Mouse (Mus musculus) forebrain, embryonic 15.5 days (tissue): Measurements from ENCODE around the gene Arid5a. TPM values are rescaled to one million over a fixed set of nuclear protein-coding genes. Genes with fewer than 3 reads are reported as not detected.
A peak's percentile ranks its signal among the peaks of the same experiment; 100 is the strongest.

Experiments
- ATAC-seq: fragments of 200-750 bp; cut with Nextera tagmentation; replicated peaks from 2 replicates; pipeline ENCODE4 v1.8.0; 2017; ENCODE audit warnings: mild to moderate bottlenecking, moderate TSS enrichment, moderate library complexity
- H3K27ac ChIP-seq: fragments of 300-500 bp; sonication (generic); replicated peaks from 2 replicates; pipeline ENCODE4 v1.5.1; 2015; ENCODE audit warnings: mild to moderate bottlenecking, inconsistent platforms
- H3K27me3 ChIP-seq: fragments of 300-500 bp; sonication (generic); 2 replicates; pipeline ENCODE4 v1.6.1; 2015; ENCODE audit warnings: inconsistent platforms
- H3K36me3 ChIP-seq: fragments of 300-500 bp; sonication (generic); 2 replicates; pipeline ENCODE4 v1.6.1; 2015; ENCODE audit warnings: mild to moderate bottlenecking, inconsistent platforms
- H3K4me1 ChIP-seq: fragments of 300-500 bp; sonication (generic); 2 replicates; pipeline ENCODE4 v1.6.1; 2015; ENCODE audit warnings: inconsistent platforms
- H3K4me2 ChIP-seq: fragments of 300-500 bp; sonication (generic); replicated peaks from 2 replicates; pipeline ENCODE4 v1.6.1; 2015; ENCODE audit warnings: mild to moderate bottlenecking, inconsistent platforms
- H3K4me3 ChIP-seq: fragments of 300-500 bp; sonication (generic); 2 replicates; pipeline ENCODE4 v1.5.1; 2015; ENCODE audit warnings: mild to moderate bottlenecking, inconsistent platforms
- H3K9ac ChIP-seq: fragments of 300-500 bp; sonication (generic); replicated peaks from 2 replicates; pipeline ENCODE4 v1.6.1; 2015; ENCODE audit warnings: mild to moderate bottlenecking, inconsistent platforms
- H3K9me3 ChIP-seq: fragments of 300-500 bp; sonication (generic); 2 replicates; pipeline ENCODE4 v1.6.1; 2016; ENCODE audit warnings: inconsistent platforms
- WGBS: fragments of 180-500 bp; shearing (Covaris S2); methylation state at CpG from one replicate; pipeline ENCODE4 v1.1.7; 2015; ENCODE audit warnings: mixed read lengths; 5-methylcytosine and 5-hydroxymethylcytosine counted together
- microRNA-seq: library from miRNA; unstranded; fragments of <30 nt; microRNA quantifications from one replicate; pipeline ENCODE4, GENCODE M21; 2016
- polyA plus RNA-seq: library from polyadenylated mRNA; unstranded; fragments of >200 nt; fragmentation: Nextera tagmentation; extraction: Ambion mirVana; gene quantifications from 2 replicates; pipeline ENCODE4 v1.2.1, GENCODE M21; 2015

Gene Arid5a
- polyA plus RNA-seq, 1 experiment from 2014 or later = 3.6 TPM

GRCm38 (mm10) chr1:36352351-36352750 is 44.8 kb downstream of the Arid5a start:
- Histone ChIP-seq H3K27ac (no peak overlapping the region), H3K9me3 (no peaks in the 10 kb centered on the region), H3K27me3 (no peaks in the 10 kb centered on the region), H3K4me1 (no peaks in the 10 kb centered on the region), H3K4me2 (no peak overlapping the region), H3K9ac (no peak overlapping the region), H3K36me3 (peaks cover 89% of the 10 kb centered on the region), H3K4me3 (no peak overlapping the region)
- ATAC-seq = no peak
- 92% methylated on average over 4 of the region's 4 CpGs for WGBS

- Histone ChIP-seq H3K4me1 (no peaks in the 10 kb centered on the region), H3K4me3 (no peak overlapping the region), H3K27me3 (no peaks in the 10 kb centered on the region), H3K9me3 (no peaks in the 10 kb centered on the region), H3K36me3 (peaks cover 54% of the 10 kb centered on the region), H3K27ac (no peak overlapping the region), H3K4me2 (no peak overlapping the region), H3K9ac (no peak overlapping the region)
- ATAC-seq = no peak
- WGBS = 93% methylated on average over 5 of the region's 5 CpGs
Measured at GRCm38 (mm10) chr1:36356955-36357695, 49.6 kb downstream of the Arid5a start.

GRCm38 (mm10) chr1:36367698-36368097 is 60.2 kb downstream of the Arid5a start:
- Histone ChIP-seq H3K9ac (peak overlapping the region; percentile 83), H3K4me2 (peak overlapping the region; percentile 74), H3K36me3 (peaks cover 15% of the 10 kb centered on the region), H3K4me3 (peak overlapping the region; percentile 81), H3K27ac (no peak overlapping the region), H3K4me1 (peaks cover 18% of the 10 kb centered on the region), H3K9me3 (no peaks in the 10 kb centered on the region), H3K27me3 (no peaks in the 10 kb centered on the region)
- WGBS = 52% methylated on average over 12 of the region's 12 CpGs
- no peak for ATAC-seq

- 5% methylated on average over 52 of the region's 55 CpGs for WGBS
- no peaks in the 10 kb centered on the region for H3K9me3 ChIP-seq
- H3K4me3 ChIP-seq = peak overlapping the region; percentile 81
- peak overlapping the region; percentile 62 for H3K27ac ChIP-seq
- peaks cover 15% of the 10 kb centered on the region for H3K36me3 ChIP-seq
- H3K27me3 ChIP-seq = no peaks in the 10 kb centered on the region
- peak; percentile 86 for ATAC-seq
- H3K4me1 ChIP-seq = peaks cover 18% of the 10 kb centered on the region
- H3K4me2 ChIP-seq = peak overlapping the region; percentile 74
- peak overlapping the region; percentile 83 for H3K9ac ChIP-seq
Measured at GRCm38 (mm10) chr1:36368112-36368968, 60.8 kb downstream of the Arid5a start.

- peak within 1 kb of the TSS; percentile 83 for H3K9ac ChIP-seq
- H3K4me2 ChIP-seq = peak within 1 kb of the TSS; percentile 74
- no peaks in the 10 kb centered on the region for H3K9me3 ChIP-seq
- peak; percentile 91 for ATAC-seq
- peak within 1 kb of the TSS; percentile 81 for H3K4me3 ChIP-seq
- H3K27ac ChIP-seq = peak within 1 kb of the TSS; percentile 62
- H3K27me3 ChIP-seq = no peaks in the 10 kb centered on the region
- WGBS = 4% methylated on average over 61 of the region's 61 CpGs
- H3K4me1 ChIP-seq = peaks cover 18% of the 10 kb centered on the region
- peaks cover 9% of the 10 kb centered on the region for H3K36me3 ChIP-seq
Measured at GRCm38 (mm10) chr1:36368969-36369645, 61.6 kb downstream of the Arid5a start, which contains the start of gene Kansl3. Kansl3 (minus strand) TSS chr1:36369181.

- H3K4me3 ChIP-seq = no peak overlapping the region
- no peak for ATAC-seq
- 81% methylated on average over 6 of the region's 6 CpGs for WGBS
- no peak overlapping the region for H3K9ac ChIP-seq
- H3K27me3 ChIP-seq = no peaks in the 10 kb centered on the region
- H3K27ac ChIP-seq = no peak overlapping the region
- H3K4me1 ChIP-seq = peaks cover 18% of the 10 kb centered on the region
- no peaks in the 10 kb centered on the region for H3K9me3 ChIP-seq
- H3K36me3 ChIP-seq = 0 out of 2 replicates have a peak, but pooled peaks cover under 1% of the 10 kb centered on the region
- no peak overlapping the region for H3K4me2 ChIP-seq
Measured at GRCm38 (mm10) chr1:36370918-36371317, 63.4 kb downstream of the Arid5a start.

GRCm38 (mm10) chr1:36371934-36372845 is 64.7 kb downstream of the Arid5a start, which contains the start of gene Fer1l5:
Fer1l5 (plus strand) TSS chr1:36372291.
- H3K27me3 ChIP-seq = no peaks in the 10 kb centered on the region
- H3K4me2 ChIP-seq = no peak within 1 kb of the TSS
- peaks cover 11% of the 10 kb centered on the region for H3K4me1 ChIP-seq
- no peak within 1 kb of the TSS for H3K27ac ChIP-seq
- 80% methylated on average over 10 of the region's 10 CpGs for WGBS
- H3K9me3 ChIP-seq = no peaks in the 10 kb centered on the region
- H3K4me3 ChIP-seq = no peak within 1 kb of the TSS
- no peak within 1 kb of the TSS for H3K9ac ChIP-seq
- no peak for ATAC-seq
- no peaks in the 10 kb centered on the region for H3K36me3 ChIP-seq

Small RNA genes within 50 kb of the gene (microRNA-seq; reads per million reads assigned to microRNA genes)
- 0.66 reads per million for gene Mir6898

Other genes starting within 250 kb of the Arid5a start
- 9.7 and 16.5 TPM in 2 replicates for gene Hs6st1, start 239.3 kb upstream of the Arid5a start, polyA plus RNA-seq
- 54.7 and 55.4 TPM in 2 replicates for gene Uggt1, start 63.0 kb upstream of the Arid5a start, polyA plus RNA-seq
- gene Neurl3, start 33.1 kb upstream of the Arid5a start, polyA plus RNA-seq = 0.53 and 0.59 TPM in 2 replicates
- 34.4 and 37.2 TPM in 2 replicates for gene Kansl3, start 61.4 kb downstream of the Arid5a start, polyA plus RNA-seq
- gene Fer1l5, start 64.6 kb downstream of the Arid5a start, polyA plus RNA-seq = 2.0 TPM in 2 replicates
- gene Lman2l, start 137.5 kb downstream of the Arid5a start, polyA plus RNA-seq = 66.3 and 68.4 TPM in 2 replicates
- gene Cnnm4, start 163.9 kb downstream of the Arid5a start, polyA plus RNA-seq = 9.8 and 9.9 TPM in 2 replicates
- 5.2 and 5.9 TPM in 2 replicates for gene Cnnm3, start 204.1 kb downstream of the Arid5a start, polyA plus RNA-seq
- gene Ankrd23, start 229.2 kb downstream of the Arid5a start, polyA plus RNA-seq = 12.0 and 14.4 TPM in 2 replicates
- 1.1 TPM in 1 of 2 replicates, not detected in the other for gene Gm42417, start 231.7 kb downstream of the Arid5a start, polyA plus RNA-seq
- 18.2 and 19.2 TPM in 2 replicates for gene Ankrd39, start 239.7 kb downstream of the Arid5a start, polyA plus RNA-seq